Mouse (Mus musculus) thymus, adult 2 months (tissue): Measurements from ENCODE around the gene Tshz2.

Source experiments
- CTCF ChIP-seq: fragments of 200-500 bp; IDR thresholded peaks from 2 replicates; pipeline ENCODE4 v1.5.1; 2012; ENCODE audit warnings: mild to moderate bottlenecking, control low read depth, low read length, moderate library complexity, borderline replicate concordance; ENCODE audit not compliant: control insufficient read depth, poor library complexity, insufficient read depth; ENCODE audit errors: extremely low read depth
- POLR2A ChIP-seq: fragments of 200-500 bp; IDR thresholded peaks from 2 replicates; pipeline ENCODE4 v1.6.1; 2012; ENCODE audit warnings: mild to moderate bottlenecking, low read length, control low read depth, moderate library complexity; ENCODE audit not compliant: control insufficient read depth, poor library complexity, insufficient read depth; ENCODE audit errors: extremely low read depth

GRCm38 (mm10) chr2:169767281-169767680 is 134.5 kb downstream of the Tshz2 start:
- TF ChIP-seq POLR2A, result no peak
- no peak for TF ChIP-seq CTCF
